Mouse (Mus musculus): ENCODE results near the gene Pcsk7. TPM values are rescaled to one million over a fixed set of nuclear protein-coding genes. Genes with fewer than 3 reads are reported as not detected.
A peak's percentile ranks its signal among the peaks of the same experiment; 100 is the strongest.

Pcsk7 gene
- total RNA-seq (2014; rRNA removed) (26.7 and 29.3 TPM in 2 replicates), polyA plus RNA-seq (2012; rRNA removed) (19.0 and 27.7 TPM in 2 replicates)

GRCm38 (mm10) chr9:45906355-45907077 is at the start of gene Pcsk7, which contains the start of gene Rnf214:
Gene Pcsk7, plus strand, starts transcription at chr9:45906497.
Gene Rnf214, minus strand, starts transcription at chr9:45906911.
- Histone ChIP-seq H3K36me3 (ENCODE audit: control insufficient read depth, insufficient read depth, low read length) (peaks cover 16% of the 10 kb centered on the region), H3K4me3 (ENCODE audit: insufficient read depth, low read depth, low read length) (peak within 1 kb of the TSS; percentile 95), H3K27ac (replicated peaks; ENCODE audit: insufficient read depth, low read depth, low read length) (peak within 1 kb of the TSS; percentile 100), H3K4me1 (ENCODE audit: control insufficient read depth, insufficient read depth, low read length) (peaks cover 11% of the 10 kb centered on the region), H3K9ac (ENCODE audit: low read depth, low read length) (peak within 1 kb of the TSS; percentile 98), H3K79me2 (ENCODE audit: control insufficient read depth, insufficient read depth, low read length) (peaks cover 21% of the 10 kb centered on the region), H3K27me3 (ENCODE audit: control insufficient read depth, insufficient read depth, low read length) (no peaks in the 10 kb centered on the region)
- WGBS: under 1% methylated on average over 72 of the region's 80 CpGs
- TF ChIP-seq CTCF (IDR thresholded peaks at IDR 0.05; ENCODE audit: low read depth, low read length): peak; percentile 82
- TF ChIP-seq POLR2A (IDR thresholded peaks at IDR 0.05; ENCODE audit: extremely low read depth, insufficient read depth, low read length): peak; percentile 85
- DNase-seq (ENCODE audit: extremely low read depth, low read depth, low spot score): peak; percentile 73

DNA sequence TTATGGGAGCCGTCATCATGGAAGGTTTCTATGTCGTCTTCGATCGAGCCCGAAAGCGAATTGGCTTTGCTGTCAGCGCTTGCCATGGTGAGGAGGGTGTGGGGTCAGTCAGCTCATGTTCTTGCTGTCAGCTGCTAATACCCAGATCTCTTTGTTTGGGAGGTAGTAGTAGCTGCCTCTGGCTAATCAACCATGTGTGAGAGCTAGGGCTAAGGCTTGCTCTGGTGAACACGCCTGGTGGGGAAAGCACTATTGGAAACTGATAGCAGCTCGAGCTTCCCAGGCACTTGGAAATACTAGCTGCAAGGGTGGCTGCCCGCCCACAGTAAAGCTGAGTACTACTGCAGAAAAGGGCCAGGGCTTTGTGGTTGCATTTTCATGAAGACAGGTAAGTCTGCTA is 46.9 kb upstream of the Pcsk7 start:
- peaks cover 59% of the 10 kb centered on the region for H3K36me3 ChIP-seq (ENCODE audit: control insufficient read depth, insufficient read depth, low read length)

GRCm38 (mm10) chr9:45861813-45862212 is 44.5 kb upstream of the Pcsk7 start:
- H3K4me1 ChIP-seq (ENCODE audit: control insufficient read depth, insufficient read depth, low read length): no peaks in the 10 kb centered on the region
- no peak for DNase-seq (ENCODE audit: extremely low read depth, low read depth, low spot score)
- no peak for TF ChIP-seq POLR2A (IDR thresholded peaks at IDR 0.05; ENCODE audit: extremely low read depth, insufficient read depth, low read length)
- TF ChIP-seq CTCF (IDR thresholded peaks at IDR 0.05; ENCODE audit: low read depth, low read length): no peak
- H3K27ac ChIP-seq (replicated peaks; ENCODE audit: insufficient read depth, low read depth, low read length): no peak overlapping the region
- H3K9ac ChIP-seq (ENCODE audit: low read depth, low read length): no peak overlapping the region
- peaks cover 77% of the 10 kb centered on the region for H3K36me3 ChIP-seq (ENCODE audit: control insufficient read depth, insufficient read depth, low read length)
- H3K4me3 ChIP-seq (ENCODE audit: insufficient read depth, low read depth, low read length): no peak overlapping the region
- WGBS: 91% methylated on average over 7 of the region's 7 CpGs
- no peaks in the 10 kb centered on the region for H3K79me2 ChIP-seq (ENCODE audit: control insufficient read depth, insufficient read depth, low read length)
- H3K27me3 ChIP-seq (ENCODE audit: control insufficient read depth, insufficient read depth, low read length): no peaks in the 10 kb centered on the region

More for the DNA sequence above, 46.9 kb upstream of the Pcsk7 start:
- 94% methylated on average over 10 of the region's 10 CpGs for WGBS
- Histone ChIP-seq H3K27me3 (ENCODE audit: control insufficient read depth, insufficient read depth, low read length) (no peaks in the 10 kb centered on the region), H3K4me1 (ENCODE audit: control insufficient read depth, insufficient read depth, low read length) (no peaks in the 10 kb centered on the region), H3K9ac (ENCODE audit: low read depth, low read length) (no peak overlapping the region), H3K4me3 (ENCODE audit: insufficient read depth, low read depth, low read length) (no peak overlapping the region), H3K27ac (replicated peaks; ENCODE audit: insufficient read depth, low read depth, low read length) (no peak overlapping the region), H3K79me2 (ENCODE audit: control insufficient read depth, insufficient read depth, low read length) (no peaks in the 10 kb centered on the region)
- no peak for TF ChIP-seq CTCF (IDR thresholded peaks at IDR 0.05; ENCODE audit: low read depth, low read length)
- TF ChIP-seq POLR2A (IDR thresholded peaks at IDR 0.05; ENCODE audit: extremely low read depth, insufficient read depth, low read length): no peak
- no peak for DNase-seq (ENCODE audit: extremely low read depth, low read depth, low spot score)

- Histone ChIP-seq H3K4me3 (ENCODE audit: insufficient read depth, low read depth, low read length) (no peak overlapping the region), H3K27ac (replicated peaks; ENCODE audit: insufficient read depth, low read depth, low read length) (no peak overlapping the region), H3K27me3 (ENCODE audit: control insufficient read depth, insufficient read depth, low read length) (no peaks in the 10 kb centered on the region), H3K4me1 (ENCODE audit: control insufficient read depth, insufficient read depth, low read length) (peaks cover 4% of the 10 kb centered on the region; the same call in 1 of the 2 replicates), H3K9ac (ENCODE audit: low read depth, low read length) (no peak overlapping the region), H3K36me3 (ENCODE audit: control insufficient read depth, insufficient read depth, low read length) (peaks cover 54% of the 10 kb centered on the region), H3K79me2 (ENCODE audit: control insufficient read depth, insufficient read depth, low read length) (no peaks in the 10 kb centered on the region)
- WGBS: 92% methylated on average over 3 of the region's 3 CpGs
- no peak for DNase-seq (ENCODE audit: extremely low read depth, low read depth, low spot score)
- no peak for TF ChIP-seq CTCF (IDR thresholded peaks at IDR 0.05; ENCODE audit: low read depth, low read length)
- no peak for TF ChIP-seq POLR2A (IDR thresholded peaks at IDR 0.05; ENCODE audit: extremely low read depth, insufficient read depth, low read length)
Measured at GRCm38 (mm10) chr9:45869181-45869580, 37.1 kb upstream of the Pcsk7 start.

DNA sequence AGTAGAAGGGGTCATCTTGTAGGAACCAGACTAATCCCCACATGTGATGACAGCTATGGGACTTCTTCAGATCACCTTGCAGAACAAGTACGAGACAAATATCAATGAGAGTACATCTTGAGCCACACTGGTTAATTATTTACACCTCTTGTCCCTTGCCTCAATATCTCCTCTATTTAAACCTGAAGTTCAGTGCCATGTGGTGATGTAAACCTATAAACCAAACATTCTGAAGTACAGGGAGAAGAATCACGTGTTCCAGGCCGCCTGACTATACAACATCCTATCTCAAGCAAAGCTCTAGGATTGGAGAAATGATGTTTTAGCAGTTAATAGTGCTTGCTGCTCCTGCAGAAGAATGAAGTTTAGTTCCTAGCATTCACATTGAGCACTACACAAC is 36.0 kb upstream of the Pcsk7 start:
- no peak overlapping the region for H3K9ac ChIP-seq (ENCODE audit: low read depth, low read length)
- H3K4me3 ChIP-seq (ENCODE audit: insufficient read depth, low read depth, low read length): no peak overlapping the region
- no peaks in the 10 kb centered on the region for H3K27me3 ChIP-seq (ENCODE audit: control insufficient read depth, insufficient read depth, low read length)
- peak; percentile 85 for DNase-seq (ENCODE audit: extremely low read depth, low read depth, low spot score)
- H3K27ac ChIP-seq (replicated peaks; ENCODE audit: insufficient read depth, low read depth, low read length): no peak overlapping the region
- no peaks in the 10 kb centered on the region for H3K79me2 ChIP-seq (ENCODE audit: control insufficient read depth, insufficient read depth, low read length)
- WGBS: 22% methylated on average over 3 of the region's 3 CpGs
- H3K36me3 ChIP-seq (ENCODE audit: control insufficient read depth, insufficient read depth, low read length): peaks cover 52% of the 10 kb centered on the region
- peaks cover 4% of the 10 kb centered on the region; the same call in 1 of the 2 replicates for H3K4me1 ChIP-seq (ENCODE audit: control insufficient read depth, insufficient read depth, low read length)
- no peak for TF ChIP-seq POLR2A (IDR thresholded peaks at IDR 0.05; ENCODE audit: extremely low read depth, insufficient read depth, low read length)
- TF ChIP-seq CTCF (IDR thresholded peaks at IDR 0.05; ENCODE audit: low read depth, low read length): no peak

DNA sequence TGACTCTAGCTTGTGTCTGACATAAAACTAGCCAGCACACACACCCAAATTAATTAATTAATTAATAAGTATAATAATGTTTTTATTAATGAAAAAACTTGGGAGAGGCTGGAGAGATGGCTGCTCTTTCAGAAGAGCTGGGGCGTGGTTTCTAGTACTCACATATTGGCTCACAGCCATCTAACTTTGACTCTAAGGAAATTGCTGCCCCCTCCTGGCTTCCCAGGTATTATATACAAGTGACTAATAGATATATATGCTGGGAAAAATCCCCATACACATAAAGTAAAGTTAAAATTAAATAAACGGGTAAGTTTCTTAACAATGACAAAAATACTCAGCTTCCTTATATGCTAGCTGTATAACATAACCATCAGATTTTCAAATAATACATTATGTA is 28.4 kb upstream of the Pcsk7 start:
- TF ChIP-seq POLR2A (IDR thresholded peaks at IDR 0.05; ENCODE audit: extremely low read depth, insufficient read depth, low read length) (no peak), CTCF (IDR thresholded peaks at IDR 0.05; ENCODE audit: low read depth, low read length) (no peak)
- 71% methylated on average over 2 of the region's 2 CpGs for WGBS
- H3K4me1 ChIP-seq (ENCODE audit: control insufficient read depth, insufficient read depth, low read length): no peaks in the 10 kb centered on the region
- H3K27ac ChIP-seq (replicated peaks; ENCODE audit: insufficient read depth, low read depth, low read length): no peak overlapping the region
- no peaks in the 10 kb centered on the region; the same call in 1 of the 2 replicates for H3K79me2 ChIP-seq (ENCODE audit: control insufficient read depth, insufficient read depth, low read length)
- peaks cover 47% of the 10 kb centered on the region for H3K36me3 ChIP-seq (ENCODE audit: control insufficient read depth, insufficient read depth, low read length)
- H3K9ac ChIP-seq (ENCODE audit: low read depth, low read length): no peak overlapping the region
- no peak overlapping the region for H3K4me3 ChIP-seq (ENCODE audit: insufficient read depth, low read depth, low read length)
- DNase-seq (ENCODE audit: extremely low read depth, low read depth, low spot score): peak; percentile 33
- H3K27me3 ChIP-seq (ENCODE audit: control insufficient read depth, insufficient read depth, low read length): no peaks in the 10 kb centered on the region

All from liver, adult 2 months (tissue).